Mouse (Mus musculus) kidney, postnatal 0 days (tissue): ENCODE measurements around the gene Mrps33. TPM values are rescaled to one million over a fixed set of nuclear protein-coding genes. Genes with fewer than 3 reads are reported as not detected.
A peak's percentile ranks its signal among the peaks of the same experiment; 100 is the strongest.

ENCODE experiments used
- ATAC-seq: fragments of 200-750 bp; cut with Nextera tagmentation; replicated peaks from 2 replicates; pipeline ENCODE4 v1.8.0; 2017; ENCODE audit warnings: low read depth, moderate number of reproducible peaks, moderate TSS enrichment, moderate library complexity; ENCODE audit not compliant: low FRiP score
- DNase-seq: peaks from one replicate; pipeline ENCODE4 v3.0.0-alpha.2; 2016; ENCODE audit warnings: low spot score
- H3K27ac ChIP-seq: fragments of 300-500 bp; sonication (generic); 2 replicates; pipeline ENCODE4 v1.5.1; 2014; ENCODE audit warnings: mild to moderate bottlenecking
- H3K27me3 ChIP-seq: fragments of 300-500 bp; sonication (generic); 2 replicates; pipeline ENCODE4 v1.6.1; 2014; ENCODE audit warnings: low read length, mixed read lengths; ENCODE audit not compliant: insufficient read depth
- H3K36me3 ChIP-seq: fragments of 300-500 bp; sonication (generic); 2 replicates; pipeline ENCODE4 v1.6.1; 2014; ENCODE audit warnings: low read length, mixed read lengths; ENCODE audit not compliant: insufficient read depth
- H3K4me1 ChIP-seq: fragments of 300-500 bp; sonication (generic); replicated peaks from 2 replicates; pipeline ENCODE4 v1.6.1; 2014; ENCODE audit warnings: antibody characterized with exemption, low read length, mixed read lengths; ENCODE audit not compliant: insufficient read depth
- H3K4me2 ChIP-seq: fragments of 300-500 bp; sonication (generic); 2 replicates; pipeline ENCODE4 v1.6.1; 2014; ENCODE audit warnings: mild to moderate bottlenecking, low read length, moderate library complexity, mixed read lengths
- H3K4me3 ChIP-seq: fragments of 300-500 bp; sonication (generic); replicated peaks from 2 replicates; pipeline ENCODE4 v1.5.1; 2014; ENCODE audit warnings: low read depth, low read length
- H3K9ac ChIP-seq: fragments of 300-500 bp; sonication (generic); 2 replicates; pipeline ENCODE4 v1.6.1; 2014; ENCODE audit warnings: low read depth, low read length
- H3K9me3 ChIP-seq: fragments of 300-500 bp; sonication (generic); replicated peaks from 2 replicates; pipeline ENCODE4 v1.6.1; 2016; ENCODE audit warnings: low read length, inconsistent platforms, mixed read lengths
- CTCF ChIP-seq: IDR thresholded peaks from 2 replicates; pipeline ENCODE4 v1.5.1; 2016; ENCODE audit warnings: antibody characterized with exemption, low read depth, mild to moderate bottlenecking, moderate library complexity
- WGBS: fragments of 180-500 bp; shearing (Covaris S2); extraction: QIAGEN DNeasy Blood & Tissue Kit; methylation state at CpG from one replicate; pipeline ENCODE4 v1.1.7; 2014; 5-methylcytosine and 5-hydroxymethylcytosine counted together
- polyA plus RNA-seq: library from polyadenylated mRNA; unstranded; fragments of >200 nt; fragmentation: Nextera tagmentation; extraction: Ambion mirVana; gene quantifications from 2 replicates; pipeline ENCODE4 v1.2.1, GENCODE M21; 2015

Mrps33 gene
- polyA plus RNA-seq: 220 and 245 TPM in 2 replicates

DNA sequence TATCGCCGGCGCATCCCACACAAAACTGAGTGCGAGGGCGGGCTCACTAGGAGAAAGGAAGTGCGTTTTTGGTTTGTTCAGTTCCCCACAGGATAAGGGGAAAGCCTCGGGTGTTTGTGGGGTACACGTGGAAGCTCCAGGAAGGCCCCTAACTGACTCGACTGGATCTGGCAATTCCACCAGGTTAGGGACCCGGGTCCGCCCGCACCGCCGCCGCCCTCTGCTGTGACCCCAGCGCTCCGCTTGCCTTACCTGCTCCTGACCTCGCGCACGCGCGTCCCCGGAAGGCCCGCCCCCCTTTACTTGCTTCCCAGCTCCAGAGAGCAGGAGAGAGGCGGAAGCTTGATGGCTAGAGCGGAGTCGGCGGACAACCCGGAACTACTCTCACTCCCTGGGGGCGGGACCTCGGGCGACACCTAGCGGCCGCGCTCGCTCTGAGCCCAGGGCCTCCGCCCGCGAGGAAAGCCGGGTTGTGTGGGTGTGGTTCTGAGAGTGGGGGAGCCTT is at the start of gene Mrps33:
Mrps33 (minus strand) TSS at position 377 of the 505 bp plus-strand sequence.
- under 1% methylated on average over 40 of the region's 40 CpGs for WGBS
- Histone ChIP-seq H3K27me3 (no peaks in the 10 kb centered on the region), H3K36me3 (no peaks in the 10 kb centered on the region), H3K9me3 (no peaks in the 10 kb centered on the region), H3K4me3 (peak within 1 kb of the TSS; percentile 80), H3K9ac (peak within 1 kb of the TSS; percentile 68), H3K4me1 (peaks cover 3% of the 10 kb centered on the region; the same call in 1 of the 2 replicates), H3K27ac (peak within 1 kb of the TSS; percentile 61), H3K4me2 (peak within 1 kb of the TSS; percentile 70)
- peak; percentile 98 for TF ChIP-seq CTCF
- DNase-seq: peak; percentile 98
- ATAC-seq: peak; percentile 99

- H3K27ac ChIP-seq: no peak overlapping the region
- no peak overlapping the region for H3K4me3 ChIP-seq
- H3K27me3 ChIP-seq: no peaks in the 10 kb centered on the region
- H3K4me1 ChIP-seq: no peaks in the 10 kb centered on the region
- no peak overlapping the region for H3K9ac ChIP-seq
- H3K9me3 ChIP-seq: no peaks in the 10 kb centered on the region
- 87% methylated on average over 4 of the region's 4 CpGs for WGBS
- TF ChIP-seq CTCF: no peak
- no peak for DNase-seq
- no peak overlapping the region for H3K4me2 ChIP-seq
- no peak for ATAC-seq
- no peaks in the 10 kb centered on the region for H3K36me3 ChIP-seq
These were observed 38.9 kb upstream of the Mrps33 start for GRCm38 (mm10) chr6:39849667-39850066.

DNA sequence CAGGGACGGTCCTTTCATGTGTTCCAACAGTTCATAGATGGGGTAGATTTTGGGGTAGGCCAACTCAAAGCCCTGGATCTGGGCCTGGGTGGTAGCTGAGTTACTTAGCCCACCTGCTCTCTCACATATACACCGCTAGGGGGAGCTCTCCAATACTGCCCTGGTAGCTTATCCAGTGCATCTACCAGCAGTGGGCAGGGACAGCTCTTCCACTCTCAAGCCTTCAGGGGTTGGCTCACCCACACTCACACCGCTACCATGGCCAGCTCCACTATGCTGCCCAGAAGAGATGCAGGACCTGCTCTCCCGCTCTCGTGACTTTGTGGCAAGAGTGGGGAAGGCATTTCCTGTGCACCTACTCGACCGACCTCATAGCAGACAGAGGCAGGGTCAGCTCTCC is 38.0 kb upstream of the Mrps33 start:
- Histone ChIP-seq H3K4me1 (no peaks in the 10 kb centered on the region), H3K27me3 (no peaks in the 10 kb centered on the region), H3K9ac (no peak overlapping the region), H3K4me2 (no peak overlapping the region), H3K27ac (no peak overlapping the region), H3K9me3 (no peaks in the 10 kb centered on the region), H3K4me3 (no peak overlapping the region), H3K36me3 (no peaks in the 10 kb centered on the region)
- WGBS: 41% methylated on average over 7 of the region's 7 CpGs
- peak; percentile 49 for TF ChIP-seq CTCF
- DNase-seq: peak; percentile 1
- ATAC-seq: no peak

- no peaks in the 10 kb centered on the region for H3K27me3 ChIP-seq
- H3K4me2 ChIP-seq: no peak overlapping the region
- no peaks in the 10 kb centered on the region for H3K4me1 ChIP-seq
- no peak overlapping the region for H3K9ac ChIP-seq
- TF ChIP-seq CTCF: no peak
- H3K9me3 ChIP-seq: no peaks in the 10 kb centered on the region
- ATAC-seq (no peak), DNase-seq (no peak)
- H3K36me3 ChIP-seq: no peaks in the 10 kb centered on the region
- 88% methylated on average over 2 of the region's 2 CpGs for WGBS
- no peak overlapping the region for H3K4me3 ChIP-seq
- H3K27ac ChIP-seq: no peak overlapping the region
These were observed 36.8 kb upstream of the Mrps33 start for GRCm38 (mm10) chr6:39847538-39847937.

DNA sequence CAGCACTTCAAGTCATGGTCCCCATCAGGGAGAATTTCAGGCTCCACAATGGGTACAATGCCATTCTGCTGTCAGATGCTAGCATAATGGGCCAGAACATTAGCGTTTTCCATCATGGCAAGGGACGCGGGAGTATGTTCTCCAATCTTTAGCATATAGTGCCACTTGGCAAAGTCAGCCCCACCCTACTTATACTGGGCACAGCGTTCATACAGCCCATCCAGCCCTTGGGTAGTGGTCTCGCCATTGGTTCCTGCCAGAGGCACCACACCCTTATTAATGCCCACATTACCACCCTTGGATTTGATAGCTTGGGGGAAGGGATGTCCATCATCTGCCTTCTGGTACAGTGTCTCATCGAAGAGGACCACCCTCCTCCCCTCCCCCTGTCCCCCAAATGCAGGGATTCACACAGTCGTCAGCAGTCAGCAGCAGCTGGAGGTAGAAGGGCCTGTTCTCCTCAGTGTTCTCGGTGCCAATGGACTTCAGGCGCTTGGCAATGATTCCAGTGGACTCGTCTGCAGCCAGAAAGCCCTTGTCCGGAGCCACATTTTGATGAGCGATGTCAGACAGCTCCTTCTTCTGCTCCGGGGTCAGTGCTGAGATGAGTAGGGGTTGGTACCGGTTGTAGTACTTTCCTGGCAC is 33.0 kb upstream of the Mrps33 start:
- DNase-seq (no peak), ATAC-seq (no peak; the same call in 1 of the 2 replicates)
- Histone ChIP-seq H3K4me2 (no peak overlapping the region), H3K9ac (no peak overlapping the region), H3K27me3 (no peaks in the 10 kb centered on the region), H3K36me3 (no peaks in the 10 kb centered on the region), H3K9me3 (no peaks in the 10 kb centered on the region), H3K4me1 (no peaks in the 10 kb centered on the region), H3K4me3 (no peak overlapping the region), H3K27ac (no peak overlapping the region)
- no peak for TF ChIP-seq CTCF
- WGBS: 91% methylated on average over 14 of the region's 14 CpGs

- ATAC-seq (no peak), DNase-seq (no peak)
- no peak for TF ChIP-seq CTCF
- 78% methylated on average over 5 of the region's 5 CpGs for WGBS
- Histone ChIP-seq H3K4me3 (no peak overlapping the region), H3K9ac (no peak overlapping the region), H3K27ac (no peak overlapping the region), H3K4me2 (no peak overlapping the region), H3K4me1 (no peaks in the 10 kb centered on the region), H3K9me3 (no peaks in the 10 kb centered on the region), H3K36me3 (no peaks in the 10 kb centered on the region), H3K27me3 (no peaks in the 10 kb centered on the region)
These were observed 17.9 kb upstream of the Mrps33 start for GRCm38 (mm10) chr6:39828736-39829135.
